Mouse (Mus musculus): ENCODE results near the gene Stat4.
A peak's percentile ranks its signal among the peaks of the same experiment; 100 is the strongest.
"Not testable (repeated sequence)": the region's sequence is repeated elsewhere in the genome, so short reads cannot be mapped to it uniquely, and the experiment has no call there.

Stat4 gene

GRCm38 (mm10) chr1:52034816-52035752 lies 48.1 kb downstream of the Stat4 start:
- no peak for DNase-seq

GRCm38 (mm10) chr1:52039151-52039550 lies 52.2 kb downstream of the Stat4 start:
- no peak for DNase-seq

GRCm38 (mm10) chr1:52039626-52040025 lies 52.7 kb downstream of the Stat4 start:
- no peak for DNase-seq

- DNase-seq, result no peak
These were observed 53.6 kb downstream of the Stat4 start for GRCm38 (mm10) chr1:52040366-52041061.

- no peak for DNase-seq
These were observed 56.2 kb downstream of the Stat4 start for GRCm38 (mm10) chr1:52043191-52043590.

GRCm38 (mm10) chr1:52046891-52047290 lies 59.9 kb downstream of the Stat4 start:
- DNase-seq, result not testable (repeated sequence)

- no peak for DNase-seq
These were observed 61.8 kb downstream of the Stat4 start for GRCm38 (mm10) chr1:52048711-52049110.

GRCm38 (mm10) chr1:52049827-52050226 lies 62.9 kb downstream of the Stat4 start:
- DNase-seq, result no peak

- DNase-seq, result no peak
These were observed 64.6 kb downstream of the Stat4 start for GRCm38 (mm10) chr1:52051542-52051941.

GRCm38 (mm10) chr1:52052910-52053309 lies 66.0 kb downstream of the Stat4 start:
- no peak for DNase-seq

GRCm38 (mm10) chr1:52055947-52056346 lies 69.0 kb downstream of the Stat4 start:
- DNase-seq, result no peak

- DNase-seq, result no peak
These were observed 70.2 kb downstream of the Stat4 start for GRCm38 (mm10) chr1:52057153-52057552.

GRCm38 (mm10) chr1:52066276-52066675 lies 79.3 kb downstream of the Stat4 start:
- no peak for DNase-seq

GRCm38 (mm10) chr1:52066694-52067093 lies 79.7 kb downstream of the Stat4 start:
- no peak for DNase-seq

- DNase-seq, result no peak
These were observed 92.9 kb downstream of the Stat4 start for GRCm38 (mm10) chr1:52079724-52080367.

GRCm38 (mm10) chr1:52080375-52080774 lies 93.4 kb downstream of the Stat4 start:
- DNase-seq, result no peak

- no peak for DNase-seq
These were observed 99.3 kb downstream of the Stat4 start for GRCm38 (mm10) chr1:52086236-52086635.

- no peak for DNase-seq
These were observed 100.2 kb downstream of the Stat4 start for GRCm38 (mm10) chr1:52087128-52087527.

GRCm38 (mm10) chr1:52088634-52089033 lies 101.7 kb downstream of the Stat4 start:
- DNase-seq, result no peak

- DNase-seq, result no peak
These were observed 111.8 kb downstream of the Stat4 start for GRCm38 (mm10) chr1:52098618-52099232.

- DNase-seq, result peak; percentile 20 to 32
These were observed 113.5 kb downstream of the Stat4 start for GRCm38 (mm10) chr1:52100496-52100895.

- no peak for DNase-seq
These were observed 115.8 kb downstream of the Stat4 start for GRCm38 (mm10) chr1:52102795-52103194.

GRCm38 (mm10) chr1:52107206-52107605 lies 120.3 kb downstream of the Stat4 start:
- DNase-seq, result no peak

All from thymus, adult 18-20 months (tissue).